ENCODE assay signal across 9 mouse cellular contexts in genomic region chr8:122021725-122022124, GRCm38 (mm10).
DNase-seq lines count a peak whose midpoint lies in the region; ATAC-seq and TF ChIP-seq lines count a peak whose summit lies in the region.
"Had no signal": no experiment of that assay in that cellular context is flagged by ENCODE, and none has a peak within 500 bp of the region (broad histone marks: within the 10 kb centered on the region; RNA-seq: fewer than 3 reads in every experiment).

No protein-coding gene starts in this region.

- no peak for ATAC-seq in heart, embryonic 11.5 days (replicated peaks; ENCODE audit: insufficient number of reproducible peaks, low FRiP score, low TSS enrichment)
- ATAC-seq in liver, postnatal 0 days = peak; percentile 96
- peak; percentile 60 for ATAC-seq in limb, embryonic 15.5 days (ENCODE audit: insufficient number of reproducible peaks, low FRiP score, low TSS enrichment, low read depth)

- H3K36me3 ChIP-seq in heart, embryonic 11.5 days (ENCODE audit: control insufficient read depth, insufficient read depth, low read length) = peaks cover 12% of the 10 kb centered on the region
- H3K36me3 ChIP-seq in liver, postnatal 0 days (replicated peaks; ENCODE audit: insufficient read depth, low read length) = peaks cover 41% of the 10 kb centered on the region
- H3K36me3 ChIP-seq in limb, embryonic 15.5 days = peaks cover 53% of the 10 kb centered on the region
- peaks cover 4% of the 10 kb centered on the region for H3K36me3 ChIP-seq in myocyte (ENCODE audit: control insufficient read depth, insufficient read depth)

- DNase-seq in heart, adult 11 months = peak; percentile 96
- peak; percentile 53 for DNase-seq in liver, postnatal 0 days
- DNase-seq in liver = no peak
- no peak for DNase-seq in cerebellum, adult 8-10 months
- DNase-seq in urinary bladder, postnatal 4 days (ENCODE audit: low spot score in 2 of 2) = no peak

- H3K9me3 ChIP-seq in heart, embryonic 11.5 days (replicated peaks; ENCODE audit: control insufficient read depth, low read length) = no peaks in the 10 kb centered on the region
- H3K9me3 ChIP-seq in liver, postnatal 0 days (ENCODE audit: low read length) = no peaks in the 10 kb centered on the region
- no peaks in the 10 kb centered on the region for H3K9me3 ChIP-seq in limb, embryonic 15.5 days
- H3K9me3 ChIP-seq: hindbrain, embryonic 15.5 days had no signal

- no peak overlapping the region for H3K4me3 ChIP-seq in heart, embryonic 11.5 days (ENCODE audit: low read depth, low read length)
- no peak overlapping the region for H3K4me3 ChIP-seq in liver, postnatal 0 days (ENCODE audit: low read depth, low read length)
- H3K4me3 ChIP-seq in limb, embryonic 15.5 days = no peak overlapping the region
- no peak overlapping the region for H3K4me3 ChIP-seq in myocyte
- H3K4me3 ChIP-seq: hindbrain, embryonic 15.5 days had no signal

- no peak overlapping the region for H3ac ChIP-seq in myocyte (ENCODE audit: control insufficient read depth, insufficient read length)

- no peak for TF ChIP-seq EP300 in liver, postnatal 0 days (IDR thresholded peaks at IDR 0.05; ENCODE audit: low read depth)

- WGBS in heart, embryonic 11.5 days (ENCODE audit: insufficient replicate concordance) = 77% methylated on average over 2 of the region's 2 CpGs
- 62% methylated on average over 2 of the region's 2 CpGs for WGBS in liver, postnatal 0 days (ENCODE audit: insufficient replicate concordance)
- WGBS in limb, embryonic 15.5 days = 62% methylated on average over 2 of the region's 2 CpGs

- no peak for TF ChIP-seq POLR2A in myocyte (IDR thresholded peaks at IDR 0.05; ENCODE audit: insufficient read length, low read depth)

- H3K27ac ChIP-seq in heart, embryonic 11.5 days (ENCODE audit: low read depth, low read length) = no peak overlapping the region
- H3K27ac ChIP-seq in liver, postnatal 0 days (ENCODE audit: low read depth) = peak overlapping the region; percentile 58
- peak overlapping the region; percentile 65 for H3K27ac ChIP-seq in limb, embryonic 15.5 days
- H3K27ac ChIP-seq: hindbrain, embryonic 15.5 days had no signal

- H3K79me2 ChIP-seq in myocyte (ENCODE audit: control insufficient read depth, insufficient read depth) = no peaks in the 10 kb centered on the region

- peaks cover 20% of the 10 kb centered on the region for H3K4me1 ChIP-seq in heart, embryonic 11.5 days (ENCODE audit: control insufficient read depth, insufficient read depth, low read length)
- peaks cover 12% of the 10 kb centered on the region for H3K4me1 ChIP-seq in liver, postnatal 0 days (ENCODE audit: insufficient read depth)
- H3K4me1 ChIP-seq in limb, embryonic 15.5 days = peaks cover 42% of the 10 kb centered on the region; the same call in 1 of the 2 replicates

- no peak overlapping the region for H3K4me2 ChIP-seq in heart, embryonic 11.5 days
- H3K4me2 ChIP-seq in liver, postnatal 0 days (ENCODE audit: low read depth, low read length) = no peak overlapping the region
- no peak overlapping the region for H3K4me2 ChIP-seq in limb, embryonic 15.5 days
- peak overlapping the region; percentile 62 for H3K4me2 ChIP-seq in myocyte (ENCODE audit: low read depth)
- H3K4me2 ChIP-seq: hindbrain, embryonic 15.5 days had no signal

- no peaks in the 10 kb centered on the region for H3K27me3 ChIP-seq in heart, embryonic 11.5 days (ENCODE audit: control insufficient read depth, insufficient read depth, low read length)
- no peaks in the 10 kb centered on the region for H3K27me3 ChIP-seq in liver, postnatal 0 days (ENCODE audit: insufficient read depth, low read length)
- H3K27me3 ChIP-seq in limb, embryonic 15.5 days = no peaks in the 10 kb centered on the region
- no peaks in the 10 kb centered on the region for H3K27me3 ChIP-seq in myocyte (ENCODE audit: control insufficient read depth, insufficient read depth, insufficient read length)
- H3K27me3 ChIP-seq: hindbrain, embryonic 15.5 days had no signal

- H3K9ac ChIP-seq in heart, embryonic 11.5 days (ENCODE audit: low read depth, low read length) = no peak overlapping the region
- no peak overlapping the region for H3K9ac ChIP-seq in liver, postnatal 0 days (replicated peaks)
- H3K9ac ChIP-seq in limb, embryonic 15.5 days = no peak overlapping the region
- H3K9ac ChIP-seq: hindbrain, embryonic 15.5 days had no signal

- no peak for TF ChIP-seq CTCF in liver, postnatal 0 days (IDR thresholded peaks at IDR 0.05; ENCODE audit: low read depth)

TF ChIP-seq in myocyte, 11 proteins besides CTCF, POLR2A, EP300 and RAD21:
- TF ChIP-seq MYOD1 (IDR thresholded peaks at IDR 0.05; ENCODE audit: control insufficient read depth in 1 of 3, insufficient read length in 2 of 3, low read depth in 2 of 3) = peak; percentile 89 to 97 (median 96)
- TF ChIP-seq CEBPB (IDR thresholded peaks at IDR 0.05; ENCODE audit: insufficient read depth, poor library complexity, severe bottlenecking) = peak; percentile 76
- TF ChIP-seq TCF12 (IDR thresholded peaks at IDR 0.05; ENCODE audit: insufficient read depth, poor library complexity, severe bottlenecking) = peak; percentile 95
- TF ChIP-seq REST (IDR thresholded peaks at IDR 0.05; ENCODE audit: insufficient read depth, insufficient read length) = no peak
- TF ChIP-seq USF1 (IDR thresholded peaks at IDR 0.05; ENCODE audit: low read depth) = no peak
- TF ChIP-seq TCF3 (IDR thresholded peaks at IDR 0.05; ENCODE audit: insufficient read length, low read depth) = peak; percentile 93
- TF ChIP-seq MAX (IDR thresholded peaks at IDR 0.05; ENCODE audit: low read depth) = no peak
- no peak for TF ChIP-seq E2F4 (IDR thresholded peaks at IDR 0.05; ENCODE audit: insufficient read depth)
- TF ChIP-seq MYOG (IDR thresholded peaks at IDR 0.05; ENCODE audit: control insufficient read depth in 1 of 3, insufficient read depth in 1 of 3, insufficient read length in 2 of 3, low read depth in 2 of 3) = peak; percentile 93 to 98 (median 97)
- no peak for TF ChIP-seq POLR2AphosphoS2 (IDR thresholded peaks at IDR 0.05; ENCODE audit: insufficient read length, low read depth)
- no peak for TF ChIP-seq SRF (IDR thresholded peaks at IDR 0.05; ENCODE audit: control insufficient read depth, insufficient read length, low read depth)

Comparison
In these comparisons a context has a peak if more than half of its experiments do, and no peak if none do; other contexts are left out.
1. DNase-seq: peak in heart, adult 11 months (single experiment) and liver, postnatal 0 days (single experiment); none in liver (single experiment), cerebellum, adult 8-10 months (single experiment) and urinary bladder, postnatal 4 days (0 of 2).